Mouse (Mus musculus): ENCODE measurements around the gene Fbxl20. TPM values are rescaled to one million over a fixed set of nuclear protein-coding genes. Genes with fewer than 3 reads are reported as not detected.
A peak's percentile ranks its signal among the peaks of the same experiment; 100 is the strongest.
"Not testable (repeated sequence)": the region's sequence is repeated elsewhere in the genome, so short reads cannot be mapped to it uniquely, and the experiment has no call there.

Fbxl20 gene
- total RNA-seq (2021) = 26.2 and 28.2 TPM in 2 replicates
- long read RNA-seq, experiment 1, full-length matches to known transcripts = 20 of 35 reads
- long read RNA-seq, experiment 1, partial matches to known transcripts = 3 of 35 reads
- long read RNA-seq, experiment 1, other reads (novel, unspliced or antisense) = 12 of 35 reads
- long read RNA-seq, experiment 2, full-length matches to known transcripts = 13 of 23 reads
- long read RNA-seq, experiment 2, partial matches to known transcripts = 1 of 23 reads
- long read RNA-seq, experiment 2, other reads (novel, unspliced or antisense) = 9 of 23 reads

GRCm38 (mm10) chr11:98149786-98150624 lies at the start of gene Fbxl20:
TSS of gene Fbxl20 (minus strand) at chr11:98150403.
- DNase-seq = peak; percentile 96

DNA sequence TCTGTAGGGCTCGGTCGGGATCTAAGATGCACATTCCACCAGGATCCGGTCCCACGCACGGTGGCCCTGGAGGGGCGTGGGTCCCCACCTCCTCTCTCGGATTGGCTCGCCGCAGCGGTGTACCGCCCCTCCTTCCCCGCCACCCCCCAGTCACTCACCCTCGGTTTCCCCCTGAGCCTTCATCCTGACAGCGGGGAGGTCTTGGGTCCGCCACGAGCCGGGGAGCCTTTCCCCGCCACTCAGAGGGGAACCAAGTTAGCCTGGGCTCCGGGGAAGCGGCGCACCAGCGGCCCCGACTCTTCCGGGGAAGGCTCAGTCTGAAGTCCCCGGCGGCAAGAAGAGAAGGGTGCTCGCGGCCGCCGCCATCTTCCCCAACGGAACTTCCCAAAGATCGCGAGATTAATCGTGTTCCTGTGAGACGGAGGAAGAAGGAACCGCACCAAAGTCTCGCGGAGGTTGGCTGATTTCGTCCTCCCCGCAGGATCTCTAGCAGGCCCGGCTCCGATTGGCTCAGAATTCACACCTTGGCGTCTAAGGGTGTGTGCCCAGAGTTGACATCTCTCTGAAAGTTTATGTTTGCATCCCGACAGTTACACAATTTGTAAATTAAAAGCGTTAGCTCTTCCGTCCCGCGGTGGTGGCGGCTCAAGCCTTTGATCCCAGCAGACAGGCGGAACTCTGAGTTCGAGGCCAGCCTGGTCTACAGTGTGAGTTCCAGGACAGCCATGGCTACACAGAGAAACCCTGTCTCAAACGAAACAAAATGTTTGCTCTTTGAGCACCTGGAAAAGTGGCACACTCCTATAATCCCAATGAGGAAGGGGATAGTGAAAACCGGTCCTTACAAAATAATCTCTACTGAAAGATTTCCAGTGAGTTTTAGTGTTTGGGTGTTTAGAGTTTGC lies 43.0 kb upstream of the Fbxl20 start, which contains the start of gene Med1:
Gene Med1 (minus strand): TSS at position 393 of the 905 bp plus-strand sequence.
- DNase-seq = peak; percentile 96

GRCm38 (mm10) chr11:98190820-98191219 lies 40.6 kb upstream of the Fbxl20 start:
- DNase-seq = peak; percentile 24

- peak; percentile 35 for DNase-seq
These were observed 37.6 kb upstream of the Fbxl20 start for GRCm38 (mm10) chr11:98187640-98188395.

DNA sequence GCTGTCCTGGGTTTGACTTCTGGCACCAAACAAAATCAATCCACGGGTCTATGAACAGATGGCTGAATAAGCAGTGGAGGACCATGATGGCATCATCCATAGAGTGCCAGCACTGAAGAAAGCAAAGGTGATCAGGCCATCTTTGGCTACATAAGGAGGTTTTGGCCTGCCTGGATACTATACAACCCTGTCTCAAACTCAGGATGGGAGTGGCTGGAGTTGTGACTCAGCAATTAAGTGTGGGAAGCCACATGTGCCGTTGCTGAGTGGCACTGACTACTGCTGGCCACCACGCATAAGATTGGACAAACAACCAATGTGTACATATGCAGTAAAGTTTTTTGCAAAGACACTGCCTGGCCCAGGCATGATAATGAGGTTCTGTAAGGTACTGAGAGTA lies 31.9 kb upstream of the Fbxl20 start:
- not testable (repeated sequence) for DNase-seq

- no peak for DNase-seq
These were observed 18.2 kb upstream of the Fbxl20 start for GRCm38 (mm10) chr11:98168400-98168799.

DNA sequence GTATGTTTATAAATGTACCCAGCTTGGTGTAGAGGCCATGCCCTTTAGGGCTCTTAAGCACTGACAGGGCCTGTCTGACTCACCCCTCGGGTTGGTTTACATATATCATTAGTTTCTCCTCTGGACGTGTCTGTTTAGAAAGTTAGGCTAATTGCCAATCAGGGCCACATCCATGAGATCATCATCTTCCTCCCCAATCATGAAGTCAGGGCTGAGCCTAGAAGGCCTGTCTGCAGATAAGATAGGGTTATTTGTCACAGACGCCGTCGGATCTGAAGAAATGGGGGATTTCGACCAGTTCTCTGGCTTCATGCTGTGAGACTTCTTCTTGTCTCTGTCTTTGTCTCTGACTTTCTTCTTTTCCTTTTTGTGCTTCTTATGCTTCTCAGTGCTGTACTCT lies 4.9 kb upstream of the Fbxl20 start:
- no peak for DNase-seq

- no peak for DNase-seq
These were observed 488 bp upstream of the Fbxl20 start for GRCm38 (mm10) chr11:98150625-98151156.

- peak; percentile 98 for DNase-seq
These were observed 876 bp downstream of the Fbxl20 start for GRCm38 (mm10) chr11:98149304-98149750.

DNA sequence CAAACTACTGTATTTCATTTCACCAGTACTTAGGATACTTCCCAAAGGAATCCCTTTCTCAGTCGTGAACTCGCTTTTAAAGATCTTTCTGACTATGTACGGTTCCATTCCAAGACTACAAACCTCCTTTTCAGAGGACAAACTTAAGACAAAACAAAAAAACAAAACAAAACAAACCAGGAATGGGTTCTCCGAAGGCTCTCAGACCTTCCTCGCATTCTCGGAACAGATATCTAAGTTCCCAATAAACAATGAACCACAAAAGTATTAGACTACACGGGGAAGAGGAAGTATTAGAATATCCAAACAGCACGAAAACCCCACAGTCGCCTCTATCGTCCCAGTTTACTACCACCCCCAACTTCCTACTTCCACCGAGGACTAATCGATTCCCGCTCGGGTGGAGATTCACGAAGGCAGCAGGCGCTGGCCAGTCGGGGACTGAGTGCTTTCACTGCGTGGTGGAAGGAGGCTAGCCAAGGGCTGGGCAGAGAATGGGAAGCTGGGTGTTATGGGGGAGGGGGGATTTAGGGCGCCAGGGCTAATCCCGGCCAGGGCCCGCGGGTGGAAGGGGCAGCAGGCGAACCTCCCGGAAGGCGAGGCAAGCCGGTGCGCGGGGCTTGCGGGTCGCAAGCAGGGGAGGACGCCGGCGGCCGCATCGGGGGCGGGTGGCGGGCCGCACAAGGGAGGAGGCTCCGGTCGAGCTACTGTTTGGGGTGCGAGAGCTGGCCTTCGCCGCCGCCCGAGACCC lies 1.5 kb downstream of the Fbxl20 start:
- DNase-seq = peak; percentile 73

DNA sequence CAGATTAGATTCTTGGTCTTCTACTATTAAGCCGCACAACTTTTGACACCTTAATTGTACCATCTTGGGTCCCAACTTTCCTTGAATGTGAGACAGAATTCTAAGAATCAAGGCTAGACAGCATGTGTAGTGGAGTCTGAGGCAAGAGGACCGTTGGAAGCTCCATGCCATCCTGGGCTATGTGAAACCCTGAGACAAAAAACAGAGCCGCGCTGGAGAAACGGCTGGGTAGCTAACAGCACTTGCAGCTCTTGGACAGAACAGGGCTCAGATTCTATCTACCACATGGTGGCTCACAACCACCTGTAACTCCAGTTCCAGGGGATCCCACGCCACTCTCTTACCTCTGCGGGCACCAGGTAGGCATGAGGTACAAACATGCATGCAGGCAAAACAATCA lies 4.3 kb downstream of the Fbxl20 start:
- no peak for DNase-seq

- no peak for DNase-seq
These were observed 7.7 kb downstream of the Fbxl20 start for GRCm38 (mm10) chr11:98142545-98142944.

GRCm38 (mm10) chr11:98138894-98139293 lies 11.3 kb downstream of the Fbxl20 start:
- no peak for DNase-seq

DNA sequence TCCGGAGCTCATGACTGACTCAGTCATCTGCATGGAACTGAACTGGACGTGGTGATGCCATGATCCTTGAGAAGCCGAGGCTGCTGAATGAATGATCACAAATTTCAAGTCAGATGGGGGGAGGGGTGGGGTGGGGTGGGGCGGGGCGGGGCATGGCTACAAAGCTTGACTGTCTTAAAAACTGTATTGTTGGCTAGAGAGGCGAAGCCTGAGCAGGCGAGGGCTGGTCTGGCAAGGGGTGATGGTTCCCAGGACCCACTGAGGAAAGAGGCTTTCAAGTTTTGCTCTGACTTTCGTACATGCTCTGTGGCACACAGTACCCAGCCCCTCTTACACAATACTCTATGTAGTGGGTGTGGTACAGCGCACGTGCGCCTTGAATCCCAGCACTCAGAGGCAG lies 12.4 kb downstream of the Fbxl20 start:
- no peak for DNase-seq

- DNase-seq = peak; percentile 47
These were observed 15.3 kb downstream of the Fbxl20 start for GRCm38 (mm10) chr11:98134951-98135350.

GRCm38 (mm10) chr11:98123424-98123823 lies 26.8 kb downstream of the Fbxl20 start:
- no peak for DNase-seq

- no peak for DNase-seq
These were observed 35.8 kb downstream of the Fbxl20 start for GRCm38 (mm10) chr11:98114363-98114762.

GRCm38 (mm10) chr11:98113504-98113903 lies 36.7 kb downstream of the Fbxl20 start:
- DNase-seq = peak; percentile 19

GRCm38 (mm10) chr11:98109706-98110105 lies 40.5 kb downstream of the Fbxl20 start:
- DNase-seq = no peak

DNA sequence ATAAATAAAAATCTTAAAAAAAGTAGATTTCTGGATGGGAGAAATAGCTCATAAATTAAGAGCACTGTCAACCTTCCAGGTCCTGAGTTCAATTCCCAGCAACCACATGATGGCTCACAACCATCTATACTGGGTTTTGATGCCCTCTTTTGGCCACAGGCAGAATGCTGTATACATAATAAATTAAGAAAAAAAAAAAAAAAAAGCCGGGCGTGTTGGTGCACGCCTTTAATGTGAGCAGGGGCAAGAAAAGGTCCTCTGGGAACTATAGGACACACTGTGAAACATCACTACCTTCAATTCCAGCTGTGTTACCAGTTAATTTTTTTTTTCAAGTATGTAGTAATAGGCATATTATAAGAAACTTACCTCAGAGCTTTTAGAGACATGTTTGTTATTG lies 48.9 kb downstream of the Fbxl20 start:
- no peak for DNase-seq

Data from adrenal gland, postnatal 14 days (tissue).